Mouse (Mus musculus) NIH3T3 (cell line): ENCODE results near the gene Cd320.

Source experiments
- DNase-seq: peaks from one replicate; pipeline ENCODE4 v3.0.0-alpha.2; 2012; ENCODE audit warnings: low read depth

Gene Cd320

GRCm38 (mm10) chr17:33898193-33898592 is 55.3 kb downstream of the Cd320 start:
- peak; percentile 73 for DNase-seq
